Mouse (Mus musculus): Measurements from ENCODE around the gene Atf7ip2. TPM values are rescaled to one million over a fixed set of nuclear protein-coding genes. Genes with fewer than 3 reads are reported as not detected.

Atf7ip2 gene
- total RNA-seq, 1 experiment from 2014 or later: 0.43 TPM

- no peak for DNase-seq
Measured at GRCm38 (mm10) chr16:10297696-10298644, 105.5 kb downstream of the Atf7ip2 start.

GRCm38 (mm10) chr16:10299637-10300036 lies 107.1 kb downstream of the Atf7ip2 start:
- no peak for DNase-seq

- no peak for DNase-seq
Measured at GRCm38 (mm10) chr16:10300231-10301186, 108.0 kb downstream of the Atf7ip2 start.

Small RNA genes lying within 50 kb of the gene (microRNA-seq; reads per million reads assigned to microRNA genes)
- gene Gm22932: 0 reads per million in 2 experiments

Other genes with a start within 250 kb of the Atf7ip2 start
- 2.4 and 2.9 TPM in 2 replicates for gene Grin2a, start 197.2 kb upstream of the Atf7ip2 start, total RNA-seq (2021)
- gene Rpl39l, start 22.5 kb upstream of the Atf7ip2 start, total RNA-seq (2021): not detected in 2 replicates
- gene Emp2, start 121.3 kb downstream of the Atf7ip2 start, total RNA-seq (2021): 4.3 and 4.7 TPM in 2 replicates
- not detected in 2 replicates for gene Tekt5, start 202.8 kb downstream of the Atf7ip2 start, total RNA-seq (2021)
- 28.0 and 28.2 TPM in 2 replicates for gene Nubp1, start 219.2 kb downstream of the Atf7ip2 start, total RNA-seq (2021)